Mouse (Mus musculus) ES-E14 (cell line): ENCODE results near the gene Cldnd1.

Source experiments
- CHD2 ChIP-seq: IDR thresholded peaks from 2 replicates; pipeline ENCODE4 v1.6.1; 2014; ENCODE audit warnings: mild to moderate bottlenecking, low read depth, low read length, inconsistent platforms
- MAFK ChIP-seq: IDR thresholded peaks from 2 replicates; pipeline ENCODE4 v1.6.1; 2014; ENCODE audit warnings: mild to moderate bottlenecking, low read depth, low read length, inconsistent platforms; ENCODE audit not compliant: insufficient read depth
- ZC3H11A ChIP-seq: IDR thresholded peaks from 2 replicates; pipeline ENCODE4 v1.6.1; 2012; ENCODE audit warnings: low read depth, mild to moderate bottlenecking, inconsistent platforms, low read length, borderline replicate concordance
- ZNF384 ChIP-seq: IDR thresholded peaks from 2 replicates; pipeline ENCODE4 v1.6.1; 2012; ENCODE audit warnings: low read depth, low read length, inconsistent platforms

- no peak for TF ChIP-seq CHD2
- no peak for TF ChIP-seq ZNF384
- TF ChIP-seq MAFK: no peak
- TF ChIP-seq ZC3H11A: no peak
Measured at GRCm38 (mm10) chr16:58746715-58747114, 19.0 kb downstream of the Cldnd1 start.
